Mouse (Mus musculus) c-Kit-negative CD71-positive TER-119-positive erythroid progenitor cells, embryonic 14.5 days (primary cell): ENCODE data around the gene Rxfp3.
"Not testable (repeated sequence)": the region's sequence is repeated elsewhere in the genome, so short reads cannot be mapped to it uniquely, and the experiment has no call there.

Source experiments
- DNase-seq: peaks from one replicate; pipeline ENCODE4 v3.0.0-alpha.2; 2013; ENCODE audit warnings: low read depth, low spot score

Rxfp3 gene

GRCm38 (mm10) chr15:11036535-11037375, 1.0 kb downstream of the Rxfp3 start:
- no peak for DNase-seq

GRCm38 (mm10) chr15:11035947-11036474, 1.8 kb downstream of the Rxfp3 start:
- no peak for DNase-seq

- DNase-seq = no peak
Measured at GRCm38 (mm10) chr15:11030188-11030587, 7.6 kb downstream of the Rxfp3 start.

GRCm38 (mm10) chr15:11026801-11027561, 10.8 kb downstream of the Rxfp3 start:
- DNase-seq = no peak

- no peak for DNase-seq
Measured at GRCm38 (mm10) chr15:11014931-11015330, 22.9 kb downstream of the Rxfp3 start.

GRCm38 (mm10) chr15:11010976-11011548, 26.7 kb downstream of the Rxfp3 start:
- no peak for DNase-seq

GRCm38 (mm10) chr15:11008756-11009155, 29.0 kb downstream of the Rxfp3 start:
- DNase-seq = no peak

GRCm38 (mm10) chr15:11004646-11005045, 33.1 kb downstream of the Rxfp3 start:
- no peak for DNase-seq

- no peak for DNase-seq
Measured at GRCm38 (mm10) chr15:11003791-11004190, 34.0 kb downstream of the Rxfp3 start.

GRCm38 (mm10) chr15:11000421-11000820, 37.4 kb downstream of the Rxfp3 start, which contains the start of gene Slc45a2:
Gene Slc45a2 (plus strand): TSS chr15:11000721.
- DNase-seq = no peak

- no peak for DNase-seq
Measured at GRCm38 (mm10) chr15:10999832-11000231, 38.0 kb downstream of the Rxfp3 start.

- DNase-seq = no peak
Measured at GRCm38 (mm10) chr15:10991566-10991965, 46.2 kb downstream of the Rxfp3 start.

GRCm38 (mm10) chr15:10990411-10990810, 47.4 kb downstream of the Rxfp3 start:
- no peak for DNase-seq

GRCm38 (mm10) chr15:10986477-10986876, 51.3 kb downstream of the Rxfp3 start:
- DNase-seq = not testable (repeated sequence)

- DNase-seq = no peak
Measured at GRCm38 (mm10) chr15:10985756-10986155, 52.0 kb downstream of the Rxfp3 start.
